Mouse (Mus musculus): ENCODE results near the gene Car14. TPM values are rescaled to one million over a fixed set of nuclear protein-coding genes. Genes with fewer than 3 reads are reported as not detected.

The Car14 gene
- polyA plus RNA-seq, 1 experiment = 3.3 TPM

GRCm38 (mm10) chr3:95867408-95867807 is 37.1 kb downstream of the Car14 start:
- H3K4me1 ChIP-seq (ENCODE audit: control insufficient read depth, insufficient read depth, low read length) = peaks cover 8% of the 10 kb centered on the region
- H3K27ac ChIP-seq (ENCODE audit: insufficient read depth, low read length) = no peak overlapping the region
- no peak for TF ChIP-seq EP300 (IDR thresholded peaks at IDR 0.05; ENCODE audit: insufficient read depth, low read depth, low read length)
- TF ChIP-seq POLR2A (IDR thresholded peaks at IDR 0.05; ENCODE audit: insufficient read depth, low read length) = no peak
- no peak for TF ChIP-seq CTCF (IDR thresholded peaks at IDR 0.05; ENCODE audit: low read depth, low read length)
- H3K9me3 ChIP-seq (replicated peaks; ENCODE audit: control insufficient read depth, insufficient read depth, low read length, poor library complexity, severe bottlenecking) = no peaks in the 10 kb centered on the region
- no peaks in the 10 kb centered on the region for H3K27me3 ChIP-seq (ENCODE audit: control insufficient read depth, insufficient read depth, low read length, poor library complexity, severe bottlenecking)
- H3K36me3 ChIP-seq (ENCODE audit: control insufficient read depth, insufficient read depth, low read length, poor library complexity, severe bottlenecking) = peaks cover 7% of the 10 kb centered on the region
- H3K4me3 ChIP-seq (ENCODE audit: low read depth, low read length) = no peak overlapping the region
- H3K9ac ChIP-seq (ENCODE audit: low read depth, poor library complexity, severe bottlenecking) = no peak overlapping the region

GRCm38 (mm10) chr3:95866071-95866470 is 38.4 kb downstream of the Car14 start:
- H3K27ac ChIP-seq (ENCODE audit: insufficient read depth, low read length) = no peak overlapping the region
- H3K36me3 ChIP-seq (ENCODE audit: control insufficient read depth, insufficient read depth, low read length, poor library complexity, severe bottlenecking) = peaks cover 7% of the 10 kb centered on the region
- no peaks in the 10 kb centered on the region for H3K27me3 ChIP-seq (ENCODE audit: control insufficient read depth, insufficient read depth, low read length, poor library complexity, severe bottlenecking)
- no peak overlapping the region for H3K4me3 ChIP-seq (ENCODE audit: low read depth, low read length)
- no peak overlapping the region for H3K9ac ChIP-seq (ENCODE audit: low read depth, poor library complexity, severe bottlenecking)
- TF ChIP-seq CTCF (IDR thresholded peaks at IDR 0.05; ENCODE audit: low read depth, low read length) (no peak), POLR2A (IDR thresholded peaks at IDR 0.05; ENCODE audit: insufficient read depth, low read length) (no peak), EP300 (IDR thresholded peaks at IDR 0.05; ENCODE audit: insufficient read depth, low read depth, low read length) (no peak)
- H3K9me3 ChIP-seq (replicated peaks; ENCODE audit: control insufficient read depth, insufficient read depth, low read length, poor library complexity, severe bottlenecking) = no peaks in the 10 kb centered on the region
- peaks cover 6% of the 10 kb centered on the region for H3K4me1 ChIP-seq (ENCODE audit: control insufficient read depth, insufficient read depth, low read length)

- Histone ChIP-seq H3K9me3 (replicated peaks; ENCODE audit: control insufficient read depth, insufficient read depth, low read length, poor library complexity, severe bottlenecking) (no peaks in the 10 kb centered on the region), H3K27ac (ENCODE audit: insufficient read depth, low read length) (peak overlapping the region; percentile 42), H3K36me3 (ENCODE audit: control insufficient read depth, insufficient read depth, low read length, poor library complexity, severe bottlenecking) (peaks cover 7% of the 10 kb centered on the region), H3K9ac (ENCODE audit: low read depth, poor library complexity, severe bottlenecking) (0 out of 2 replicates have a peak overlapping the region, but pooled peaks have one; percentile 9), H3K4me1 (ENCODE audit: control insufficient read depth, insufficient read depth, low read length) (peaks cover 6% of the 10 kb centered on the region), H3K4me3 (ENCODE audit: low read depth, low read length) (peak overlapping the region; percentile 25), H3K27me3 (ENCODE audit: control insufficient read depth, insufficient read depth, low read length, poor library complexity, severe bottlenecking) (no peaks in the 10 kb centered on the region)
- TF ChIP-seq CTCF (IDR thresholded peaks at IDR 0.05; ENCODE audit: low read depth, low read length) (no peak), EP300 (IDR thresholded peaks at IDR 0.05; ENCODE audit: insufficient read depth, low read depth, low read length) (no peak), POLR2A (IDR thresholded peaks at IDR 0.05; ENCODE audit: insufficient read depth, low read length) (no peak)
These were observed 38.9 kb downstream of the Car14 start for GRCm38 (mm10) chr3:95865571-95865970.

- Histone ChIP-seq H3K4me3 (ENCODE audit: low read depth, low read length) (peak overlapping the region; percentile 25), H3K36me3 (ENCODE audit: control insufficient read depth, insufficient read depth, low read length, poor library complexity, severe bottlenecking) (peaks cover 7% of the 10 kb centered on the region), H3K27ac (ENCODE audit: insufficient read depth, low read length) (peak overlapping the region; percentile 42), H3K4me1 (ENCODE audit: control insufficient read depth, insufficient read depth, low read length) (peaks cover 4% of the 10 kb centered on the region), H3K9me3 (replicated peaks; ENCODE audit: control insufficient read depth, insufficient read depth, low read length, poor library complexity, severe bottlenecking) (no peaks in the 10 kb centered on the region), H3K27me3 (ENCODE audit: control insufficient read depth, insufficient read depth, low read length, poor library complexity, severe bottlenecking) (no peaks in the 10 kb centered on the region), H3K9ac (ENCODE audit: low read depth, poor library complexity, severe bottlenecking) (0 out of 2 replicates have a peak overlapping the region, but pooled peaks have one; percentile 9)
- TF ChIP-seq CTCF (IDR thresholded peaks at IDR 0.05; ENCODE audit: low read depth, low read length) (no peak), POLR2A (IDR thresholded peaks at IDR 0.05; ENCODE audit: insufficient read depth, low read length) (no peak), EP300 (IDR thresholded peaks at IDR 0.05; ENCODE audit: insufficient read depth, low read depth, low read length) (no peak)
These were observed 39.4 kb downstream of the Car14 start for GRCm38 (mm10) chr3:95865050-95865449.

- TF ChIP-seq POLR2A (IDR thresholded peaks at IDR 0.05; ENCODE audit: insufficient read depth, low read length) = peak; percentile 37
- no peak for TF ChIP-seq EP300 (IDR thresholded peaks at IDR 0.05; ENCODE audit: insufficient read depth, low read depth, low read length)
- TF ChIP-seq CTCF (IDR thresholded peaks at IDR 0.05; ENCODE audit: low read depth, low read length) = no peak
- Histone ChIP-seq H3K9ac (ENCODE audit: low read depth, poor library complexity, severe bottlenecking) (peak overlapping the region; percentile 25; the same call in 1 of the 2 replicates), H3K4me1 (ENCODE audit: control insufficient read depth, insufficient read depth, low read length) (peaks cover 4% of the 10 kb centered on the region), H3K27ac (ENCODE audit: insufficient read depth, low read length) (peak overlapping the region; percentile 75), H3K36me3 (ENCODE audit: control insufficient read depth, insufficient read depth, low read length, poor library complexity, severe bottlenecking) (no peaks in the 10 kb centered on the region), H3K4me3 (ENCODE audit: low read depth, low read length) (peak overlapping the region; percentile 49), H3K27me3 (ENCODE audit: control insufficient read depth, insufficient read depth, low read length, poor library complexity, severe bottlenecking) (no peaks in the 10 kb centered on the region), H3K9me3 (replicated peaks; ENCODE audit: control insufficient read depth, insufficient read depth, low read length, poor library complexity, severe bottlenecking) (no peaks in the 10 kb centered on the region)
These were observed 40.9 kb downstream of the Car14 start for GRCm38 (mm10) chr3:95863578-95863977.

- no peak for TF ChIP-seq POLR2A (IDR thresholded peaks at IDR 0.05; ENCODE audit: insufficient read depth, low read length)
- TF ChIP-seq EP300 (IDR thresholded peaks at IDR 0.05; ENCODE audit: insufficient read depth, low read depth, low read length) = no peak
- TF ChIP-seq CTCF (IDR thresholded peaks at IDR 0.05; ENCODE audit: low read depth, low read length) = peak; percentile 8
- no peaks in the 10 kb centered on the region for H3K36me3 ChIP-seq (ENCODE audit: control insufficient read depth, insufficient read depth, low read length, poor library complexity, severe bottlenecking)
- H3K27ac ChIP-seq (ENCODE audit: insufficient read depth, low read length) = no peak overlapping the region
- H3K4me3 ChIP-seq (ENCODE audit: low read depth, low read length) = no peak overlapping the region
- H3K4me1 ChIP-seq (ENCODE audit: control insufficient read depth, insufficient read depth, low read length) = peaks cover 4% of the 10 kb centered on the region
- no peak overlapping the region for H3K9ac ChIP-seq (ENCODE audit: low read depth, poor library complexity, severe bottlenecking)
- H3K27me3 ChIP-seq (ENCODE audit: control insufficient read depth, insufficient read depth, low read length, poor library complexity, severe bottlenecking) = no peaks in the 10 kb centered on the region
- H3K9me3 ChIP-seq (replicated peaks; ENCODE audit: control insufficient read depth, insufficient read depth, low read length, poor library complexity, severe bottlenecking) = no peaks in the 10 kb centered on the region
These were observed 42.7 kb downstream of the Car14 start for GRCm38 (mm10) chr3:95861796-95862195.
